Mouse (Mus musculus): Measurements from ENCODE around the gene Tmem259.

Tmem259 gene

DNA sequence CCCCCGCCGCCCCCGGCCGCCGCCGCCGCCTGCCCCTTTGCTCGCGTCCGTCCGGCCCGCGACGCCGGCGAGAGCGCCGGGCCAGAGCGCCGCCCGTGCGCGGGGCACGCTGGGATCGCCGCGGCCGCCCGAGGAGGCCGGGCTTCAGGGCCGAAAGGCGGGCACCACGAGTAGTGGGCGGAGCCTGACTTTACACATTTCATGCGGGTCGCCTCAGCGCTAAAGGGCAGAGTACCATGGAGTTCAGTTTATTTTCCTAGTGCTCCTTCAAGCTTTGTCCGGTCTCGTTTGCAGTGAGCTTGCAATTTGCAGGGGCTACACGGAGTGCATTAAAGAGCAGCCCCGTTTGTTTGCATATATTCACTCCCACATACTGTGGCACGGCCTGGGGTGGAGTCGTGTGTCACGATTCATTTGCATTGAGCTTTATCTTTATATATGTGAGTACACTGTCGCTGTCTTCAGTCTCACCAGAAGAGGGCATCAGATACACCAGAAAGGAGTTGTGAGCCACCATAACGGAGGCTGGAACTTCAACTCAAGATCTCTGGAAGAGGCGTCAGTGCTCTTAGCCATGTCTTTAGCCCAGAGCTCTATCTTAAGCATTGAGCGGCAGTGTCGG is at the start of gene Tmem259:
Tmem259 (minus strand) TSS at position 136 of the 622 bp plus-strand sequence.
- DNase-seq = peak; percentile 74 to 84

DNA sequence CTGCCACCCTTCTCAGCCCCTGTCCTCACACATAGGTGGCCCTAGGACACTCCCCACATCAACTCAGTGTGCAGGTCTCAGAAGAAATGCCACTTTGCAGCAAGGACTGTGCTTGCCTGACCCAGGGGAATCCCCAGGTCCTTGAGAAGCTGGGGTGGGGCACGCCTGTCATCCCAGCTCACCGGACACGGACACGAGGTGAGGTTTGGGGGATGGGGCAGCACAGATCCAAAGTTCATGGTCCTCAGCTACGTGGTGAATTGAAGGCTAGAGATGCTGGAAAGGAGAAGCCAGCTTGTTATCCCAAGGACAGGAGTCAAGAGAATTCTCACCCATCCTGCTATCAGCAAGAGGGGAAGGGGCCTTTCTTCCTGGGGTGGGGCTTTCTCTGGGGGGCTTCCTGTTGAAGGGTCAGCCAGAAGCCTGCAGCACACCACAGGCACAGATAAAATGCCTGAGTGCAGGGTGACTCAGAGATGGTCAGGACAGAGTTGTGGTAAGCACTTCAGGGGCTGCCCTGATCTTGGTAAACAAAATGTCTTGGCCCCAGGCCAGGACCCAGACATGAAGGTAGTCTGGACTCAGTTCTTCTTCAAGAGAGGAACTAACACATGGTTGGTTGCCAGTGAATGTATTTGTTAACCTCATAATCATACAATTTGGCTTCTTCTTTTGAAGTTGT is 48.8 kb upstream of the Tmem259 start:
- DNase-seq = no peak

DNA sequence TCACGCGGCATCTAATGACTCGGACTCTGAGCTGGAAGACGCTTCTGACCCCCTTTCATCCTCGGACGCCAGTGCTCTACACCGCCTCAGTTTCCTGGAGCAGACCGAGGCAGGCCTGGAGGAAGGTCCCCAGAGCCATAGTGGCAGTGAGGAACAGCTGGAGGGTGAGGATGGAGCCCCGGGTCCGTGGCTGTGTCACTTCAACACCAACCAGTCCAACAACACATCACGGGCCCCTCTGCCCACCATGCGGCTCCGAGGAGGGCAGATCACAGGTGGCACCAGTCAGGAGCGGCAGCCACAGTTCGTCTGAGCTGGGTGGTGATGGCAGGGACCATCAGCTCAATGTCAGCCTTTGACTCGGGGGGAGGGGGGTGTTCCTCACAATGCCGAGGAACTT is 46.6 kb upstream of the Tmem259 start:
- DNase-seq = no peak

DNA sequence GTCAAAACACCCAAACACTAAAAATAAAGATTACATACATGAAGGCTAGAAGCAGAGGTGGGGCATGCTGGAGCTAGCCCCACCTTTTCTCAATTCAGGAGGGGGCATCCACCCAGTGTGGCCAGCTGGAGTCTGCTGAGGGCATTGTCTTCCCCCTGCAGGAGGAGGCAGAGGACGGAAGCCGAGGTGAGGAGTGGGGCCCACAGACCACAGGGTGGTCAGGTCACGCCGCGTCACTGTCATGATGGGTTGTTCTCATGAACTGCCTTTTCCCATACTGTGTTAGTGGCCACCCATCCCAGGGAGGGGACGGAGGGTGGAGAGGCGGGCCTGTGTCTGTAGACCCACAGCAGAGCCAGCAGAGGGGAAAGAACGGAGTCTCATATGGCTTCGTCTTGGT is 46.1 kb upstream of the Tmem259 start:
- no peak for DNase-seq

DNA sequence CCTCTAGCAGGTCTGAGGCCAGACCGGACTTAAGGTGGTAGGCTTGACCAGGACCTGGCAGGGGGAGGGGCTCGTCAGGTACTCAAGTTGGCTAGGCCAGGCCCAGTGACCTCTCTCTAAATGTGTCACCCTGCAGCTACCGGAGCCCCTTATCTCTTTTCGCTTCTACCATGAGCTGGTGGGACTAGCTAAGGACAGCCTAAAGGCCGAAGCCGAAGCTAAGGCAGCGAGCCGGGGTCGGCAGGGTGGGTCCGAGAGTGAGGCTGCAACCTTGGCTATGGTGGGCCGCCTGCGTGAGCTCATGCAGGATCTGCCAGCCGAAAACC is 44.4 kb upstream of the Tmem259 start:
- DNase-seq = no peak

DNA sequence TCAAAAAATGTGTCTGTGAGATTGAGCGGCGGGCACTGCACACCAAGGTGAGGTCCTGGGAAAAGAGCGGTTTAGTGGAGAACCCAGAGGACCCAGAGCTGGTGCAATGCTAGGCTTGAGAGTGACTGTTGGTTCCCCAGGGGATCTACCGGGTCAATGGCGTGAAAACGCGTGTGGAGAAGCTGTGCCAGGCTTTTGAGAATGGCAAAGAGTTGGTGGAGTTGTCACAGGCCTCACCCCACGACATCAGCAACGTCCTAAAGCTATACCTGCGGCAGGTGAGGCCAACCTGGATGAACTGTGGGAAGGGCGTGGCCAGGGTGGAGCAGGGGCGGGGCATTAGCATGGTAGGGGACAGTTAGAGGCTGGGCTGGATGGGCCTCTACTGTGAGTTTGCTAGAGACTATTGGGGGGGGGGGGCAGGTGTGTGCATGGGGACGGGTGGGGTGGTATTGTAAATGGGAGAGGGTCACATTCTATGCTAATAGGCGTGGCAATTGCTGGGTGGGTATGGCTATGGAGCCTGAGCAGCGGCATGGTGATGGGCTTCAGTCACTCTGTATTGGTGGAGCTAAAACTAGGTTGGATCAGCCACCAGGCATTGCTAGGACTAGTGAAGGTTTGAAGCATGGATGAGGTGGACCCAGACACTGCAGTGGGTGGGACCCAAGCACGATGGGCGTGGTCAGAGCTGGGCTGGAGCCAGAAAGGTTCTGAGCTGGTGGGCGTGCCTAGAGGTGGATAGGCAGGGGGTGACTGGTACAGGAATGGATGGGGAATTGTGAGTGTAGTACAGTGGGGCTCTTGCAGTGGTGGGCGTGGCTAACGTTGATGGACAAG is 43.8 kb upstream of the Tmem259 start:
- DNase-seq = peak in 1 of 2 experiments; percentile 43

DNA sequence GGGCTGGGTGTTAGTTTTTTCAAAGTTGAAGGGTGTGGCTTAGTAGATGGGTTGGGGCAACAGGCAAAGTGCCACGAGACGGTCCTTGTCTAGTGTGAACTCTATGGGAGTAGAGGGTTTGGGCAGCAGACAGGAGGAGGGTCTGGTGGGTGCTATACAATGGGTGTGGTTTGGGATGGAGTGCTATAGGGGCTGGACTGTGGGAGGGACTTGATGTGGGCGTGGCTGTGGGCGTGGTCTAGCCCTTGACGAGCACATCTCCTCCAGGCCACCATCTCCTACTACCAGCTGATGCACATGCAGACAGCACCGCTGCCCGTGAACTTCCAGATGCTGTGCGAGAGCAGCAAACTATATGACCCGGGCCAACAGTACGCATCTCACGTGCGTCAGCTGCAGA is 41.8 kb upstream of the Tmem259 start:
- DNase-seq = peak in 1 of 2 experiments; percentile 57

DNA sequence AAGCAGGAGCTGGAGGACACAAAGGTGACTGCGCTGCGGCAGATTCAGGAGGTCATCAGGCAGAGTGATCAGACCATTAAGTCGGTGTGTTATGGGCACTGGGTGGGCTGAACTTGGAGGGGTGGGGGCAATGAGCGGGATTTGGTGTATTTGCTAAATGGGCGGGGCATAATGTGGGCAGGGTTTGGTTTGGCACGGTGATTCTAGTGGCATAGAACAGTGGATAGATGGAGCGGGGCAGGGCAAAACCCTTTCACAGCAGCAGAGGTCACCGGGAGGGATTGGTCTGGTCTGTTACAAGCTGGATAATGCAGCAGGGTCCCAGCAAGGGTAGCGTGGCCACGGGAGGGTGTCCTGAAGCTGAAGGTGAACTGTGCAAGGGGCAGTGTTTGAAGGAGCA is 41.3 kb upstream of the Tmem259 start:
- DNase-seq = no peak

DNA sequence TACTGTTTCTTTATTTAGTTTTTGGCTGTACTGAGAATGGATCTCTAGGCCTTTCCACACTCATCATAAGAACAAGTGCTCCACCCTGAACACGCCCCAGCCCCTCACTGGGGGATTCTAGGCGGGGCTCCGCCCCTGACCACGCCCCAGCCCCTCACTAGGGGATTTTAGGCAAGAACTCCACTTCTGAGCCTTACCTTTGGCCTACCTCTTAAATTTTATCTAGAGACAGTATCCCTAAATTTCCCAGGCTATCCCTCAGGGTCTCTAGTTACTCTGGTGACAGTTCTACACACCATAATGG is 40.9 kb upstream of the Tmem259 start:
- DNase-seq = peak in 1 of 2 experiments; percentile 48

DNA sequence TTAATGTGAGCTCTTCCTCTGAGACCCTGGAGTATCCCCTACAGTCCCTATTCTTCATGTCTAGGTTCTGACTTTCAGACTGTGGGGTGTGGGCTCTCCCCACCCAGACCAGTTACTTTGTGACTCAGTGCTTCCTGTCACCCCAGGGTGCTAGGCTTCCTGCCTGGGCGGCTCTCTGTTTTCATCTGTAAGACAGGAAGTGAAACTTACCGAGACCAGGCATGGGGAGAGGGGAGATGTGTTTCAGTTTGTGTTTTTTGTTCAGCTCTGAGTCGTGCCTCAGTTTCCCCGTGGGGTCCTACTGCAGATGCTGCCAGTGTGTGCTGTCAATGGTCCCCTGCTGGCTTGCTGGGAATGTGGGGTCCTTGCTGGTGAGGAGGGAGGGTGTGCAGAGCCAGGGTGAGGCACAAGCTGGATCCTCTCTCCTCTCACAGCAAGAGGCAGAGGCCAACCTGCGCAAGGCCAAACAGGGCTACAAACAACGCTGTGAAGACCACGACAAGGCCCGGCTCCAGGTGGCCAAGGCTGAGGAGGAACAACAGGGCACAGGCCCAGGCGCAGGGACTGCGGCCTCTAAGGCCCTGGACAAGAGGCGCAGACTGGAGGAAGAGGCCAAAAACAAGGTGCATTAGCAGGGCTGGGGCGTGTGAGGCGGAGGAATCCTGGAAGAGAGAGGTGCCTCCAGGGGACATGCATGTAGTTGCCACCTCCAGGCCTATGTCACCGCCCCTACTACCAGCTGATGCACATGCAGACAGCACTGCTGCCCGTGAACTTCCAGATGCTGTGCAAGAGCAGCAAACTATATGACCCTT is 40.3 kb upstream of the Tmem259 start:
- DNase-seq = peak; percentile 74 to 88

DNA sequence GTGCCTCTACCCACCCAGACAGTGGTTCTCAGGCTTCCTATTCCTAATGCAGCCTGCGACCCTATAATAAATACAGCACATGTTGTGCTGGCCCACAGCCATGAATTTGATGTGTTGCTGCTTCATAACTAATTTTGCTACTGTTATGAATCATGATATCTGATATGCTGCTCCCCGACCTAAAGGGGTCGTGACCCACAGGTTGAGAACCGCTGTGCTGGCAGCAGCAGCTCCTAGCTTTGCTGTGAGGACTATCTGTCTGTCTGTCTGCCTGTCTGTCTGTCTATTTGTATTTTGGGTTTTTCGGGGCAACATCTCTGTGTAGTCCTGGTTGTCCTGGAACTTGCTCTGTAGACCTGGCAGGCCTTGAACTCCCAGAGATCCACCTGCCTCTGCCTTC is 39.6 kb upstream of the Tmem259 start:
- DNase-seq = no peak

DNA sequence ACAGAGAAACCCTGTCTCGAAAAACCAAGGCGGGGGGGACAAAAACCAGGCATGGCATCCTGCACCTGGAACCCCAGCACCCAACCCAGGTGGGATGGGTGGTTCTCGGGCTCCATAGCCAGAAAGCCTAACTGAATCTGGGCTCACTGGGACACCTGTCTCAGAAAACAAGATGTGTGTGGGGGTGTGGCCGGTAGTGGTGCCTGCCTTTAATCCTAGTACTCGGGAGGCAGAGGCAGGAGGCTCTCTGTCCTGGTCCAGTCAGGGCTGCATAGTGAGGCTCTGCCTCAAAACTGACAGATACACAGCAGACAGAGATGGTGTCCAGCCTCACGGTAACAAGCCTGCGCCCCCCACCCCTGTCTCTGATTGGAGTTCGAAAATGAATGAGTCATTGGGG is 38.7 kb upstream of the Tmem259 start:
- no peak for DNase-seq

DNA sequence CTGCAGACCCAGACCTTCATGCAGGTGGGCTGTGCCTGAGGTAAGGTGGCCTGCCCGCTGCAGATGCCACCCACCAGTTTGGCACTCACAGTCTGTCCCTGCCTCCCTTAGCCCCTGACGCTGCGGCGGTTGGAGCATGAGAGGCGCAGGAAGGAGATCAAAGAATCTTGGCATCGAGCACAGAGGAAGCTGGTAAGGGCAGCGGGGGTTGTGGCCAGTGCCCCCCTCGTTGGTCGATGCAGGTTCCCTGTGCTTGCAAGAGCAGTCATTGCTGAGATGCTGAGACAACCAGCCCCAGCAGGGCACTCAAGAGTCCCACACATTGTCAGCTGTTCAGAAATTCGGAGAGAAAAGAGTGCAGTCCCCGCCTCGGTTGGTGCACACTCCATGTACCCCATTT is 38.0 kb upstream of the Tmem259 start:
- peak in 1 of 2 experiments; percentile 64 for DNase-seq

DNA sequence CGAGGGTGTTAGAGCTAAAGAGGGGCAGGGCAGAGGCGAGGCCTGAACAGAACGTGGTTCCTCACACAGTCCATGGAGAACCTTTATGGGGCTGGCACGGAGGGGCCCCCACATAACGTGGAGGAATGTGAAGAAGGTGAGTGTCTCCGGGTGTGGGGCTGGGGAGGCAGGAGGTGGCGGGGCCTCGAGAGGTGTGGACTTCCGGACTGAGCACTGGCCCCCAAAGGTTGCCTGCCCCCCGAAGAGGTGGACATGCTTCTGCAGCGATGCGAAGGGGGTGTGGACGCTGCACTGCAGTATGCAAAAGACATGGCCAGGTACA is 37.2 kb upstream of the Tmem259 start:
- no peak for DNase-seq

DNA sequence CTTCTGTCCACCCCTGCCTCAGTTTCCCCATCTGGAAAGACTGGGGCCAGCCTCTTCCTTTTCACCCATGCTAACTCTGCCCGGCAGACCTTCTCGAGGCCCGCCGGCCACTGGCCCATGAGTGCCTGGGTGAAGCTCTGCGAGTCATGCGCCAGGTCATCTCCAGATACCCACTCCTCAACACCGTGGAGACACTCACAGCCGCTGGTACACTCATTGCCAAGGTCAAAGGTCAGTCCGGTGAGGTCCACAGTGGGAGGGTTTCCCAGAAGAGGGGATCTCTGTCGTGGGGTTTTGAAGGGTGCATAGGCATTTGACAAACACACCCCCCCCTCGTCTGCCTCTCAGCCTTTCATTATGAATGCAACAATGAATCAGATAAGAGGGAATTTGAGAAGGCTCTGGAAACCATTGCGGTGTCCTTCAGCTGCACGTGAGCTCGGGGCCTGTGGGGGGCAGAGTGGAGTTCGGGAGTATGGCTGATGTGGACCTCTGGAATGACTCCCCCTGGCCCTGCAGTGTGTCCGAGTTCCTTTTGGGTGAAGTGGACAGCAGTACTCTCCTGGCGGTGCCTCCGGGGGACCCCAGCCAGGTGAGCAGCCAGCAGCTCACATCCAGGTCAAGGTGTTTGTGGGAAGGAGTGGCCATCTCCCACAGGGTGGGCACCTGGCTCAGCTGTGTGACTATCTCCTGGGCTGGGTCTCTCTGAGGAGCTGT is 36.6 kb upstream of the Tmem259 start:
- DNase-seq = no peak

DNA sequence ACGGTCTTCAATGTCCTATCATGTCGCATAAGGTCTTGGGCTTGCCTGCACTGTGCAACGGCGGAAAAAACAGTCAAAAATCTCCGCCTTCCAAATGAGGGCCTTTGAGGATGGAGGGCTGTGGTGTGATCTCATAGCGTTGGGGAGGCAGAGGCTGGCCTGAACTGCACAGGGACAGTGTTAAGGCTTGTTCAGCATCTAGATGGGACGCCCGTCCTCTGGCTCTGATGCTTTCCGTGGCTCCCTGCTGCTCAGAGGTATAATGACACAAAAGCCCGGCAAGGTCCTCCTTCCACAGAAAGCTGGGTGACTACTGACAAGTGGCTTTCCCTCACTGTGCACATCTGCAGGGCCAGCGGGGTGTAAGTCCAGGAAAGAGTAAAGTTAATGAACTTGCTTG is 36.1 kb upstream of the Tmem259 start:
- no peak for DNase-seq

DNA sequence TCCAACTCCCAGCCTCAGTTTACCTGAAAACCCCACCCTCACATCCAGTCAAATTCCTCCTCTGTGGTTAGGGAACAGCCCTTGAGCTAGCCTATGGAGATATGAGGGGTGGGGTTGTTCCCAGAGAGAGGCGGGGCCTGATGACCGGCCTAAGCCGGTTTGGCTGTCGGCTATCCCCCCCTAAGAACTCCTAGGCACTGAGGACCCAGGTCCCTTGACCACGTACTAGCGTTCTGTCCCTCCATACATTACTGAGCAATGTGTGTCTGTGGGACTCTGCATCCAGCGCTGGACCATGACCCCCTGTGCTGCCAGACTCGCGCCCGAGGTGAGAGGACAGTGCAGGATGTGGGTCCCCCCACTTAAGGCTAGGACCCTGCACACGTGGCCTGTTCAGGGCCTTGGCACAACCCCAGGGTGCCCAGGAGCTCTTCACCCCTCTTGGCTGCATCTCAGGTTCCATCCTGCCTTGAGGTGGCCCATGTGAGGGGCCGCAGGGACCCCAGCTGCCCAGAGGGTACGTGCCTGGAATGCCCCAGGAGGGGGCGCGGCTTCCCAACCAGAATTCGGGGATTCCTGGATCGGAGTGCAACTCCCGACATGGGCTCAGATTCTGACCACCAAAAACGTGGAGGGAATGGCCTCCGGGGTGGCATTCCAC is 35.5 kb upstream of the Tmem259 start:
- DNase-seq = no peak

DNA sequence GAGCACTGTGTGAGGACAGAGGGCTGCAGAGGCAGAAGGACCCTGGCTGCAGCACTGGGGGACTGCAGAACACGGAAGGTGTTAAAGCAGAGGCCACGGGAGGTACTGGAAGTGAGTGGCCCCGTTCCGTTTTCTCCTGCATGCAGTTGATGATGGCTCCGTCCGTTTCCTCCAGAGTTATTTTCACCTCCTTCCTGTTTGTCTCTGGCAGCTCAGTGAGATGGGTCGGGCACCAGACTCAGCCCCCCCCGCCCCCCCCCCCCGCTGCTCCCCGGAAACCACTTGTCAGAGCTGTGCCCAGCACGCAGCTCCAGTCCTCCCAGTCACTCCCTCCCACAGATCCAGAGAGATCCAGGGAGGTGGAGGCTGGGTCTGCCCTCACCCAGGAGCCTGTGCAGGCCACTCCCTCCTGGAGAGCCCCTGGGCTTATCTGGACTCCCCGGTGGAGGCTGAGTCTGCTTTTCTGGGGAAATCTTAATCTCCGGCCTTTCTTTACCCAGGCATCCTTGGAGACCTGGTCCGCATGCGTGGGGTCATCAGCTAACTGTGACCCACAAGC is 34.7 kb upstream of the Tmem259 start:
- DNase-seq = peak in 1 of 2 experiments; percentile 69

DNA sequence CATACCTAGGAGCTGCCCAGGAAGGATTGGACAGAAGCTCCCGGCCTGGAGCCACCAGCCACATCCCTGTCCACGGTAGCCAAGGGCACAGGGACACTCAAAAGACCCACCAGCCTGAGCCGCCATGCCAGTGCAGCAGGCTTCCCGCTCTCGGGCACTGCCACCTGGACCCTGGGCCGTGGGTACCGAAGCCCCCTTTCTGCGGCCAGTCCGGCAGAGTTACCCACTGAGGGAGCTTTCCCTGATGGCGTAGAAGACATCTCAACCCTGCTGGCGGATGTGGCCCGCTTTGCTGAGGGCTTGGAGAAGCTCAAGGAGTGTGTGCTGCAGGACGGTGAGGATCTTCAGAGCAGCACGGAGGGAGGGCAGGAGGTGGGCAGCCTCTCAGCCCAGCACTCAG is 33.6 kb upstream of the Tmem259 start:
- peak in 1 of 2 experiments; percentile 64 for DNase-seq

DNA sequence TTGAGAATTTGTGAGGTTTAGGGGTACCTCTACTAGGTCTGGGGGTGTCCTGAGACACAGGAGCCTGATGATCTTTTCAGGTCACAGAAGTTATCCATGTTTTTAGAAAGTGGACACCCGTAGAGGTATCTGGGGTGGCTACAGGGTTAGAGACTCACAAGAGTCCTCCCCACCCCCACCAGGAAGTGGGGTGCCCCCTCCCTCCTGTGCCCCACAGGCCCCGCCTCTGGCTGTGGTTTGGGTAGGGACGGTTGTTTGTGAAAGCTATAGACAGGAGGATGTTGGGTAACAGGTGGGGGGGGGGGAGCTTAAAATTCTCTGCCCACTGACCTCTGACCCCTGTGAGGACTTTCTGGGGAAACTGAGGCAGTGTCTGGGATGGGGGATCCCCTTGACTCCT is 33.2 kb upstream of the Tmem259 start:
- DNase-seq = peak; percentile 95 to 97

DNA sequence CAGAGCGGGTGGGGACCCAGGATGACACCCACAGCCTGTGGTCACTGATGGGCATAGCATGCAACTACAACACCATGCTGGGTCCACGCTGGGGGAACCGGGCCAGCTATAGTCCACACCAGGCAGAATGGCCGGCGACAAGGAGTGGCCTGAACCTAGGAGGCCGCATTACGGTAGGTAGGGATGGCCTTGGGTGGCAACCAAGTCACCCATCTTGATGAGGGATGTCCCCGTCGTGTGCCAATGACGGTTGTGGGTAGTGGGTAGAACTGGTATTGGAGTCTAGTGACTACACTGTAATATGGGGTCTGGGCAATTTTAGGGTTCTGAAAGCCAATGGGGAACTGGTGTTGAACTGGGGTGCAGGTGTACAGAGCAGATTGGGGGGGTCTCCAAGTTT is 32.8 kb upstream of the Tmem259 start:
- no peak for DNase-seq

DNA sequence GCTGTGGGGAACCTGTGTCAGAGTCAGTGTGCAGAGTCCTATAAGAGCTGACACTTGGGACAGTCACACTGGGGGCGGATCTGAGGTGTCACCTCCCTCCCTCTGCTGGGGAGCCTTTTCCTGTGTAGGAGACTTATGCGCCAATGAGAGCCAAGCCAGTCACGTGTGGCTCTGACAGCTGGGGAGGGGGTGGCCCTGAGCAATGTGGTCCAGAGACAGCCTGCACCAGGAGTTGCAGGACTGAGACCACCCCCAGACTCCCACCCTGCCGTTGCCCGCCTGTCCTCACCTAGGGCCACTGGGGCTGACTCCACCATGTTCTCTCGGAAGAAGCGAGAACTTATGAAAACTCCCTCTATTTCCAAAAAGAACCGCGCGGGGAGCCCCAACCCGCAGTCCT is 32.4 kb upstream of the Tmem259 start, which contains the start of gene Arhgap45:
Arhgap45 (plus strand) TSS at position 143 of the 400 bp plus-strand sequence.
- peak; percentile 87 to 94 for DNase-seq
